Mouse (Mus musculus): ENCODE measurements at regions not wholly inside any gene's neighbourhood (a gene's known extent, or its start where the extent isn't known, plus 50 kb on each side); places are given as distances from the start of the nearest gene placed in this dataset.

DNA sequence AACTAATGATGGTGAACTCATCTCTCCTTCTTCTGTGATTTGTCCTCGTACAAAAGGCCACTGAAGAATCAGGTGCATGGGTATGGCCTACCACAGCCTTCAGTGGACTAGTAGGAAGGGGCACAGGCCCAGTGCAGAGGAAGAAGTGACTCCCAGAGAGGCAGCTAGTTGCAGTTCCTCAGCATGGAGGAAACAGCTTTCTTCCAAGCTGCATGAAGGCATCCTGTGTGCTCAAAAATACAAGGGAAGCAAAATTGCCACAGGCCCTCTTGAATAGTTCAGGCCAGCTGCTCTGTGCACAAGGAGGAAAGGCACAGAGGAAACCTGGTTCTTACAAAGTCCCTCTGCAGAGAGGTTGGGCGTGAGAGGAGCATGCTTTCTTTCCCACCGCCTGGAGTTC, 322.7 kb upstream of the Nrp1 start:
- Histone ChIP-seq H3K27me3 (ENCODE audit: insufficient read depth, low read length) (no peaks in the 10 kb centered on the region), H3K9ac (no peak overlapping the region), H3K4me2 (ENCODE audit: low read depth) (no peak overlapping the region), H3K4me3 (ENCODE audit: low read depth, low read length) (no peak overlapping the region), H3K27ac (ENCODE audit: low read depth, low read length) (no peak overlapping the region), H3K4me1 (ENCODE audit: insufficient read depth) (no peaks in the 10 kb centered on the region), H3K9me3 (ENCODE audit: low read length) (no peaks in the 10 kb centered on the region), H3K36me3 (ENCODE audit: insufficient read depth) (no peaks in the 10 kb centered on the region)
- 67% methylated on average over 3 of the region's 3 CpGs for WGBS
- ATAC-seq (no peak), DNase-seq (no peak)
- TF ChIP-seq CTCF (IDR thresholded peaks at IDR 0.05; ENCODE audit: low read depth) = no peak

- no peaks in the 10 kb centered on the region for H3K9me3 ChIP-seq (ENCODE audit: low read length)
- no peak for TF ChIP-seq CTCF (IDR thresholded peaks at IDR 0.05; ENCODE audit: low read depth)
- H3K4me3 ChIP-seq (ENCODE audit: low read depth, low read length) = no peak overlapping the region
Observed at GRCm38 (mm10) chr8:128039341-128040064, 318.9 kb upstream of the Nrp1 start.

DNA sequence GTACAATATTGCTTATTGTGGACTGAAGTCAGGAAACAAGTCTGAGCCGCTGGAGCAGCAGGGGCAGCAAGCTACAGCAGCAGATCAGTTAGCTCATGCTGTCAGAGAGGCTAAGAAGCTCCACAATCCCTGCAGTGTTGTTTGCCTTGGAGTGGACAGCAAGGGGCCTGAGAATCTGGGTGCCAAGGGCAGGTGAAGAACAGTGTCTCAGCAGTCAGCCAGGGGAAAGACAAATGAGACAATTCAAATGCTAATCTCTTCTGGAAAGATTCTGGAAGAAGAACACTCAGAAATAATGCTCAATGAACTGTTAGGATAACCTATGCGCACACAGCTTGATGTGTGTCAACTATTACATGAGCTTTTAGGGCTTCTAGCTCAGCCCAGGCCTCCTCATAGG, 315.5 kb upstream of the Nrp1 start:
- Histone ChIP-seq H3K4me1 (ENCODE audit: insufficient read depth) (no peaks in the 10 kb centered on the region), H3K36me3 (ENCODE audit: insufficient read depth) (no peaks in the 10 kb centered on the region), H3K27ac (ENCODE audit: low read depth, low read length) (no peak overlapping the region), H3K9me3 (ENCODE audit: low read length) (no peaks in the 10 kb centered on the region), H3K4me2 (ENCODE audit: low read depth) (no peak overlapping the region), H3K27me3 (ENCODE audit: insufficient read depth, low read length) (no peaks in the 10 kb centered on the region), H3K9ac (no peak overlapping the region), H3K4me3 (ENCODE audit: low read depth, low read length) (no peak overlapping the region)
- WGBS = 51% methylated on average over 2 of the region's 2 CpGs
- no peak for TF ChIP-seq CTCF (IDR thresholded peaks at IDR 0.05; ENCODE audit: low read depth)
- ATAC-seq (no peak), DNase-seq (no peak)

More at GRCm38 (mm10) chr8:128039341-128040064, 318.9 kb upstream of the Nrp1 start:
- WGBS = 82% methylated on average over 6 of the region's 6 CpGs
- Histone ChIP-seq H3K4me2 (ENCODE audit: low read depth) (no peak overlapping the region), H3K9ac (no peak overlapping the region), H3K36me3 (ENCODE audit: insufficient read depth) (no peaks in the 10 kb centered on the region), H3K4me1 (ENCODE audit: insufficient read depth) (no peaks in the 10 kb centered on the region), H3K27me3 (ENCODE audit: insufficient read depth, low read length) (no peaks in the 10 kb centered on the region), H3K27ac (ENCODE audit: low read depth, low read length) (no peak overlapping the region)
- ATAC-seq (no peak), DNase-seq (no peak)

- Histone ChIP-seq H3K4me1 (ENCODE audit: insufficient read depth) (no peaks in the 10 kb centered on the region), H3K9me3 (ENCODE audit: low read length) (no peaks in the 10 kb centered on the region), H3K4me3 (ENCODE audit: low read depth, low read length) (no peak overlapping the region), H3K27ac (ENCODE audit: low read depth, low read length) (no peak overlapping the region), H3K4me2 (ENCODE audit: low read depth) (no peak overlapping the region), H3K9ac (no peak overlapping the region), H3K27me3 (ENCODE audit: insufficient read depth, low read length) (no peaks in the 10 kb centered on the region), H3K36me3 (ENCODE audit: insufficient read depth) (no peaks in the 10 kb centered on the region)
- no peak for ATAC-seq
- no peak for DNase-seq
- 82% methylated on average over 4 of the region's 4 CpGs for WGBS
- TF ChIP-seq CTCF (IDR thresholded peaks at IDR 0.05; ENCODE audit: low read depth) = no peak
Observed at GRCm38 (mm10) chr8:128043392-128043791, 315.0 kb upstream of the Nrp1 start.

- Histone ChIP-seq H3K4me2 (ENCODE audit: low read depth) (no peak overlapping the region), H3K9ac (no peak overlapping the region), H3K4me3 (ENCODE audit: low read depth, low read length) (no peak overlapping the region), H3K27me3 (ENCODE audit: insufficient read depth, low read length) (no peaks in the 10 kb centered on the region), H3K36me3 (ENCODE audit: insufficient read depth) (no peaks in the 10 kb centered on the region), H3K4me1 (ENCODE audit: insufficient read depth) (no peaks in the 10 kb centered on the region), H3K9me3 (ENCODE audit: low read length) (no peaks in the 10 kb centered on the region), H3K27ac (ENCODE audit: low read depth, low read length) (no peak overlapping the region)
- ATAC-seq (no peak), DNase-seq (no peak)
- WGBS = 91% methylated on average over 8 of the region's 8 CpGs
- TF ChIP-seq CTCF (IDR thresholded peaks at IDR 0.05; ENCODE audit: low read depth) = no peak
Observed at GRCm38 (mm10) chr8:128056251-128056650, 302.2 kb upstream of the Nrp1 start.

DNA sequence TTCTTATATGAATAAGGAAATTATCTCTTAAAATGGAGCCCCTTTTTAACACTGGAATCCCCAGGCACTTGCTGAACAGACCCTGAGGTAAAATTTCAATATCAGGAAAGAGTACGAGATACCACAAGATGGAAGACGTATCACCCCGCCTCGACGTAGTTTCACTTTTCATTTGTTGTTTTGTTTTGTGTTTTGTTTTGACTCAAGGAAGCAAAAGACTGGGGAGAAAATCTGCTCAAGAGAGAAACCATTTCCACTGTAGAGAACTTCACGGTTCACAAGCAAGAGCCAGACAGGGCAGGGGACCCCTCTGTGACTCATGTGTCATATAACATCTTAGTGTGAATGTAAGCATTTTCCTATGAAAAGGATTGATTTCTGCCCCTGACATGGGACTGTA, 300.6 kb upstream of the Nrp1 start:
- Histone ChIP-seq H3K4me2 (ENCODE audit: low read depth) (no peak overlapping the region), H3K36me3 (ENCODE audit: insufficient read depth) (no peaks in the 10 kb centered on the region), H3K4me3 (ENCODE audit: low read depth, low read length) (no peak overlapping the region), H3K27me3 (ENCODE audit: insufficient read depth, low read length) (no peaks in the 10 kb centered on the region), H3K27ac (ENCODE audit: low read depth, low read length) (no peak overlapping the region), H3K4me1 (ENCODE audit: insufficient read depth) (no peaks in the 10 kb centered on the region), H3K9ac (no peak overlapping the region), H3K9me3 (ENCODE audit: low read length) (no peaks in the 10 kb centered on the region)
- ATAC-seq (no peak), DNase-seq (no peak)
- 88% methylated on average over 6 of the region's 6 CpGs for WGBS
- TF ChIP-seq CTCF (IDR thresholded peaks at IDR 0.05; ENCODE audit: low read depth) = no peak

DNA sequence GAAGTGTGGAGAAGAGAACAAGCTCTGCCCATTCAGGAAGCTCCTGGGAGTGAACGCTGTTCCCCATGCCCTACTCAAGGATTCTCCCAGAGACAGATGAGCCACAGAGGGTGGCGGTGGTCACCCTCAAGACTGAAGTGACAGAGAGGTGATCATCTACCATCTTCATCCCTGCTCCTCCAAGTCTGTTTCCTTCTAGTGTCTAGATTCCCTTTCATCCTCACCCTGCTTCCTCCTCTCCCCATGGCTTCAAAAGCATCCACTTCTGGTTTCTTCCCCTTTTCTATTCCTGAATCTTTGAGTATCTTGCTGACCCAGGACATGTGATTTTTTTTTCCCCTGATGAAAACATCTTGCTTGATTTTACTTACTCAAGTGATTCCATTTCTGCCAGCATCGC, 298.6 kb upstream of the Nrp1 start:
- 98% methylated on average over 3 of the region's 3 CpGs for WGBS

More for the DNA sequence above, 298.6 kb upstream of the Nrp1 start:
- H3K4me2 ChIP-seq (ENCODE audit: low read depth) = no peak overlapping the region
- H3K9ac ChIP-seq = no peak overlapping the region
- no peaks in the 10 kb centered on the region for H3K36me3 ChIP-seq (ENCODE audit: insufficient read depth)
- no peak overlapping the region for H3K27ac ChIP-seq (ENCODE audit: low read depth, low read length)
- H3K9me3 ChIP-seq (ENCODE audit: low read length) = no peaks in the 10 kb centered on the region
- no peaks in the 10 kb centered on the region for H3K27me3 ChIP-seq (ENCODE audit: insufficient read depth, low read length)
- no peak for TF ChIP-seq CTCF (IDR thresholded peaks at IDR 0.05; ENCODE audit: low read depth)
- no peak for DNase-seq
- no peak for ATAC-seq
- no peaks in the 10 kb centered on the region for H3K4me1 ChIP-seq (ENCODE audit: insufficient read depth)
- no peak overlapping the region for H3K4me3 ChIP-seq (ENCODE audit: low read depth, low read length)
